Mouse (Mus musculus) adrenal gland, postnatal 25 days (tissue): ENCODE data around the gene Kbtbd7. TPM values are rescaled to one million over a fixed set of nuclear protein-coding genes. Genes with fewer than 3 reads are reported as not detected.
A peak's percentile ranks its signal among the peaks of the same experiment; 100 is the strongest.
"Not testable (repeated sequence)": the region's sequence is repeated elsewhere in the genome, so short reads cannot be mapped to it uniquely, and the experiment has no call there.

Experiments used
- DNase-seq: peaks from one replicate; pipeline ENCODE4 v3.0.0; 2021; ENCODE audit warnings: mixed read lengths
- total RNA-seq: library from RNA; stranded (reverse); gene quantifications from 2 replicates; pipeline ENCODE4 v1.2.3, GENCODE M21; 2021

Gene Kbtbd7
- total RNA-seq, 1 experiment from 2014 or later: 10.8 TPM

DNA sequence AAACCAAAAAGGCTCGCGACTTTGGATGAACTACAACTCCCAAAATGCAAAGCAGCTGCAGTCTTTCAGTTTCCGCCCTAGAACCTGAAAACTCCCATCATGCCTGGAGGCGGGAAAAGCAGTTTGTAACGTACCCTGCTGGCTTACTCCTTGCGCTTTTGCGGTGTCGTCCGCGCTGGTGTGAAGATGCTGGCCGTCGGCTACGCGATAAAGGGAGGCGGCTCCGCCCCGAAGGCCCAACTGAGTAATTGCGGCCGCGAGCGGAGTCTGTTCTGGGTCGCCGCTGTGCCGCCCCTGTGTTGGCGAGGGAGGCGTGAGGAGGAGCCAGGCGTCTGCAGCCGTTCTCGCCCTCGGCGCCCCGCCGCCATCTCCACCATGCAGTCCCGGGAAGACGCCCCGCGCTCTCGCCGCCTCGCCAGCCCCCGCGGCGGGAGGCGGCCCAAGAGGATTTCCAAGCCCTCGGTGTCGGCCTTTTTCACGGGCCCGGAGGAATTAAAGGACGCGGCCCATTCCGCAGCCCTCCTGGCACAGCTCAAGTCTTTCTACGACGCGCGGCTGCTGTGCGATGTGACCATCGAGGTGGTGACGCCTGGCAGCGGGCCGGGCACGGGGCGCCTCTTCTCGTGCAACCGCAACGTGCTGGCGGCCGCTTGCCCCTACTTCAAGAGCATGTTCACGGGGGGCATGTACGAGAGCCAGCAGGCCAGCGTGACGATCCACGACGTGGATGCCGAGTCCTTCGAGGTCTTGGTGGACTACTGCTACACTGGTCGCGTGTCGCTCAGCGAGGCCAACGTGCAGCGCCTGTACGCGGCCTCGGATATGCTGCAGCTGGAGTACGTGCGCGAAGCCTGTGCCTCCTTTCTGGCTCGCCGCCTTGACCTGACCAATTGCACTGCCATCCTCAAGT lies 25.6 kb downstream of the Kbtbd7 start, which contains the start of gene Kbtbd6:
TSS of gene Kbtbd6 (plus strand) at position 155 of the 910 bp plus-strand sequence.
- DNase-seq: peak; percentile 71

- DNase-seq: not testable (repeated sequence)
Measured at GRCm38 (mm10) chr14:79452591-79452934, 26.3 kb downstream of the Kbtbd7 start.

GRCm38 (mm10) chr14:79460401-79460800 lies 34.1 kb downstream of the Kbtbd7 start:
- no peak for DNase-seq

DNA sequence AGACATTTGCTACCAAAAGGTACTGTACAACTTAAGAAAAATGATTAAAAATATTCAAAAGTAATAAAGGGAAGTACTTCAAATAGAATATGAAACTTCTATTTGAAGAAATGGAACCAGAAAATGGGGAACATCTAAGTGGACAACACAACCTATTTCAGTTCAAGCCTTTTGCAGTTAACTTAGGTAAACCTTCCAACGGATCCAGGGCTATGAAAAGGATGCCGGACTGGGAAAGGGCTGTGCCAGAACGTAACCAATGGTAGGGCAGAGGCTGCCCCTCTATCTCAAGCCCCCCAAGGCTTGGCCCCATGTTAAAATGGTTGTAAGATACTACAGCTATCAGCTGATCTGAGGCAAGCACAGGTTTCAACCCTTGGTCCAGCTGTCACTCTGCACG lies 34.7 kb downstream of the Kbtbd7 start:
- DNase-seq: no peak

GRCm38 (mm10) chr14:79465623-79466022 lies 39.3 kb downstream of the Kbtbd7 start:
- no peak for DNase-seq

GRCm38 (mm10) chr14:79467621-79468020 lies 41.3 kb downstream of the Kbtbd7 start:
- DNase-seq: peak; percentile 68

DNA sequence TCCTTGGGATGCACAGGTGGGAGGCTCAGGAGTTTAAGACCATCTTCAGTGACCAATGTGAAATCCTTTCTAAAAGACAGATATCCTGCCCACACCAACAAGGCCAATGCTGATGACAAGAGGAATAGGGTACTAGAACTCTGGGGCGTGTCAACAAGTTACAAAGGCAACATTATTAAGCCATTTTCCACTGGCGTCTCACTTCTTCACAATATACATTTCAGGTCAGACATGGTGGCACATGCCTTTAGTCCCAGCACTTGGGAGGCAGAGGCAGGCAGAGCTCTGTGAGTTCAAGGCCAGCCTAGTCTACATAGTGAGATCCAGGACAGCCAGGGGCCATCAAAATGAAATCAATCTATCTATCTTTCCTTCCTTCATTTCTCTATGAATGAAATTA lies 47.1 kb downstream of the Kbtbd7 start:
- no peak for DNase-seq

Other genes with a start within 250 kb of the Kbtbd7 start
- gene Zfp957, start 179.1 kb upstream of the Kbtbd7 start, total RNA-seq: not detected in 2 replicates
- 92.6 and 100 TPM in 2 replicates for gene Rgcc, start 124.9 kb upstream of the Kbtbd7 start, total RNA-seq
- 23.0 and 30.2 TPM in 2 replicates for gene Naa16, start 35.7 kb upstream of the Kbtbd7 start, total RNA-seq
- 5.6 and 10.0 TPM in 2 replicates for gene Mtrf1, start 28.7 kb upstream of the Kbtbd7 start, total RNA-seq
- 0.21 and 0.52 TPM in 2 replicates for gene Kbtbd6, start 25.3 kb downstream of the Kbtbd7 start, total RNA-seq
- 20.8 and 27.7 TPM in 2 replicates for gene Elf1, start 54.7 kb downstream of the Kbtbd7 start, total RNA-seq
- gene Wbp4, start 55.0 kb downstream of the Kbtbd7 start, total RNA-seq: 39.5 and 45.8 TPM in 2 replicates
- gene Sugt1, start 161.2 kb downstream of the Kbtbd7 start, total RNA-seq: 156 and 173 TPM in 2 replicates
- 0.88 and 0.90 TPM in 2 replicates for gene Cnmd, start 235.7 kb downstream of the Kbtbd7 start, total RNA-seq